Mouse (Mus musculus) lung, embryonic 14.5 days (tissue): Measurements from ENCODE around the gene Shank1. TPM values are rescaled to one million over a fixed set of nuclear protein-coding genes. Genes with fewer than 3 reads are reported as not detected.

Source experiments
- ATAC-seq: fragments of 200-750 bp; cut with Nextera tagmentation; 2 replicates; pipeline ENCODE4 v1.8.0; 2017; ENCODE audit warnings: mild to moderate bottlenecking, moderate TSS enrichment, moderate library complexity; ENCODE audit not compliant: insufficient read depth
- DNase-seq: peaks from one replicate; pipeline ENCODE4 v3.0.0-alpha.2; 2015
- H3K27ac ChIP-seq: fragments of 300-500 bp; sonication (generic); 2 replicates; pipeline ENCODE4 v1.5.1; 2014; ENCODE audit warnings: low read depth, mild to moderate bottlenecking, moderate library complexity
- H3K27me3 ChIP-seq: fragments of 300-500 bp; sonication (generic); 2 replicates; pipeline ENCODE4 v1.6.1; 2014; ENCODE audit warnings: low read length, control low read depth; ENCODE audit not compliant: insufficient read depth
- H3K36me3 ChIP-seq: fragments of 300-500 bp; sonication (generic); 2 replicates; pipeline ENCODE4 v1.6.1; 2014; ENCODE audit warnings: control low read depth; ENCODE audit not compliant: insufficient read depth
- H3K4me1 ChIP-seq: fragments of 300-500 bp; sonication (generic); 2 replicates; pipeline ENCODE4 v1.6.1; 2014; ENCODE audit warnings: antibody characterized with exemption, control low read depth; ENCODE audit not compliant: insufficient read depth
- H3K4me2 ChIP-seq: fragments of 300-500 bp; sonication (generic); 2 replicates; pipeline ENCODE4 v1.6.1; 2014; ENCODE audit warnings: mild to moderate bottlenecking
- H3K4me3 ChIP-seq: fragments of 300-500 bp; sonication (generic); 2 replicates; pipeline ENCODE4 v1.5.1; 2014; ENCODE audit warnings: low read depth, low read length
- H3K9ac ChIP-seq: fragments of 300-500 bp; sonication (generic); 2 replicates; pipeline ENCODE4 v1.6.1; 2014
- H3K9me3 ChIP-seq: fragments of 300-500 bp; sonication (generic); 2 replicates; pipeline ENCODE4 v1.6.1; 2016; ENCODE audit warnings: low read depth, low read length, control low read depth
- CTCF ChIP-seq: IDR thresholded peaks from 2 replicates; pipeline ENCODE4 v1.5.1; 2016; ENCODE audit warnings: antibody characterized with exemption, low read depth
- WGBS: fragments of 180-500 bp; shearing (Covaris S2); extraction: QIAGEN DNeasy Blood & Tissue Kit; methylation state at CpG from one replicate; pipeline ENCODE4 v1.1.7; 2014; 5-methylcytosine and 5-hydroxymethylcytosine counted together
- polyA plus RNA-seq: library from polyadenylated mRNA; unstranded; fragments of >200 nt; fragmentation: Nextera tagmentation; extraction: Ambion mirVana; gene quantifications from 2 replicates; pipeline ENCODE4 v1.2.1, GENCODE M21; 2014

Shank1 gene
- polyA plus RNA-seq, 1 experiment from 2014 or later = 1.6 TPM

DNA sequence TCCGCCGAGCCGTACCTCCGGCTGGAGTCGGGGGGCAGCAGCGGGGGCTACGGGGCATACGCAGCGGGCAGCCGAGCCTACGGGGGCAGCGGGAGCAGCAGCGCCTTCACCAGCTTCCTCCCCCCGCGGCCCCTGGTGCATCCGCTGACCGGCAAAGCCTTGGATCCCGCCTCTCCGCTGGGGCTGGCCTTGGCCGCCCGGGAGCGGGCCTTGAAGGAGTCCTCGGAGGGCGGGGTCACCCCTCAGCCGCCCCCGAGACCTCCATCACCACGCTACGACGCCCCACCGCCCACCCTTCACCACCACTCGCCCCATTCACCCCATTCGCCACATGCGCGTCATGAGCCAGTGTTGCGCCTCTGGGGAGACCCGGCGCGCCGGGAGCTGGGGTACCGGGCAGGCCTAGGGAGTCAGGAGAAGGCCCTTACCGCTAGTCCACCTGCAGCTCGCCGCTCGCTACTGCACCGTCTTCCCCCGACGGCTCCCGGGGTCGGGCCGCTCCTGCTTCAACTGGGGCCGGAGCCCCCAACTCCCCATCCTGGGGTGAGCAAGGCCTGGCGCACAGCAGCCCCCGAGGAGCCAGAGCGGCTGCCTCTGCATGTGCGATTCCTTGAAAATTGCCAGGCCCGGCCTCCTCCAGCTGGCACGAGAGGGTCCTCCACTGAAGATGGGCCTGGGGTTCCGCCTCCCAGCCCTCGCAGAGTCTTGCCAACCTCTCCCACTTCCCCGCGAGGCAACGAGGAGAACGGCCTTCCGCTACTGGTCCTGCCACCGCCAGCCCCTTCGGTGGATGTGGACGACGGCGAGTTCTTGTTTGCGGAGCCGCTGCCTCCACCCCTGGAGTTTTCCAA lies 42.9 kb downstream of the Shank1 start:
- TF ChIP-seq CTCF = no peak
- Histone ChIP-seq H3K9me3 (no peaks in the 10 kb centered on the region), H3K9ac (no peak overlapping the region), H3K4me2 (peak overlapping the region; percentile 38), H3K36me3 (no peaks in the 10 kb centered on the region), H3K27ac (no peak overlapping the region), H3K4me1 (peaks cover 7% of the 10 kb centered on the region), H3K4me3 (peak overlapping the region; percentile 7; the same call in 1 of the 2 replicates), H3K27me3 (peaks cover 76% of the 10 kb centered on the region)
- WGBS = 2% methylated on average over 71 of the region's 71 CpGs
- ATAC-seq = no peak
- DNase-seq = no peak

DNA sequence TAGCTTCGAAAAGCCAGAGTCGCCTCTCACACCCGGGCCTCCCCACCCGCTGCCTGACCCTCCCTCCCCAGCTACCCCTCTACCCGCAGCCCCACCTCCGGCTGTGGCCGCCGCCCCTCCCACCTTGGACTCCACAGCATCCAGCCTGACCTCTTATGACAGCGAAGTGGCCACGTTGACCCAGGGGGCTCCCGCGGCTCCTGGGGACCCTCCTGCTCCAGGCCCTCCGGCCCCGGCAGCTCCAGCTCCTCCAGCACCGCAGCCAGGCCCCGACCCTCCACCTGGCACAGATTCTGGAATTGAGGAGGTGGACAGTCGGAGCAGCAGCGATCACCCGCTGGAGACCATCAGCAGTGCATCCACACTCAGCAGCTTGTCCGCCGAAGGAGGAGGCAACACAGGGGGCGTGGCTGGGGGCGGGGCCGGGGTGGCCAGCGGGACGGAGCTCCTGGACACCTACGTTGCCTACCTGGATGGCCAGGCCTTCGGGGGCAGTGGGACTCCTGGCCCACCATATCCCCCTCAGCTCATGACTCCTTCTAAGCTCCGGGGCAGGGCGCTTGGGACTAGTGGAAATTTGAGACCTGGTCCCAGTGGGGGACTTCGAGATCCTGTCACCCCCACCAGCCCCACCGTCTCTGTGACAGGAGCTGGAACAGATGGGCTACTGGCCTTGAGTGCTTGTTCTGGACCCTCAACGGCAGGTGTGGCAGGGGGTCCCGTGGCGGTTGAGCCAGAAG lies 43.7 kb downstream of the Shank1 start:
- H3K27me3 ChIP-seq = peaks cover 80% of the 10 kb centered on the region
- H3K27ac ChIP-seq = no peak overlapping the region
- ATAC-seq (no peak), DNase-seq (no peak)
- under 1% methylated on average over 34 of the region's 35 CpGs for WGBS
- TF ChIP-seq CTCF = no peak
- no peaks in the 10 kb centered on the region for H3K36me3 ChIP-seq
- H3K4me3 ChIP-seq = peak overlapping the region; percentile 7; the same call in 1 of the 2 replicates
- H3K9me3 ChIP-seq = no peaks in the 10 kb centered on the region
- H3K4me2 ChIP-seq = peak overlapping the region; percentile 38
- H3K9ac ChIP-seq = no peak overlapping the region
- peaks cover 7% of the 10 kb centered on the region for H3K4me1 ChIP-seq

DNA sequence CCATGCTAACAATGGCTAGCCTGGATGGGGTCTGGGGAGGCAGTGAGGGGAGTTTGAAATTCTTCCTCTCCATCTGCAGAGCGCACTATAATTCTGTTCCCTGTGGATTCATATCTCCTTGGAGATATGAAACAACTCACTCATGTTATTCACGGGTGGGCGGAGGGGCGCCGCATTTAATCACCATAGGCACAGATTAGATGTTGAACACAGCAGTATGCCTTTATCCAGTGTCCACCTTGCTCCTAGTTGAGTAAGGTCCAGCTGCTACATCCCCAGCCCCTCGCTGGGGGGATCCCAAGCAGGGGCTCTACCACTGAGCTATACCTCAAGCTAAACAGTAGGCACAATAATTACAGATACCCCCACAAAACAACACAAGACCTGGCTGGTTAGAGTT lies 45.4 kb downstream of the Shank1 start:
- peaks cover 12% of the 10 kb centered on the region for H3K4me1 ChIP-seq
- no peak for DNase-seq

DNA sequence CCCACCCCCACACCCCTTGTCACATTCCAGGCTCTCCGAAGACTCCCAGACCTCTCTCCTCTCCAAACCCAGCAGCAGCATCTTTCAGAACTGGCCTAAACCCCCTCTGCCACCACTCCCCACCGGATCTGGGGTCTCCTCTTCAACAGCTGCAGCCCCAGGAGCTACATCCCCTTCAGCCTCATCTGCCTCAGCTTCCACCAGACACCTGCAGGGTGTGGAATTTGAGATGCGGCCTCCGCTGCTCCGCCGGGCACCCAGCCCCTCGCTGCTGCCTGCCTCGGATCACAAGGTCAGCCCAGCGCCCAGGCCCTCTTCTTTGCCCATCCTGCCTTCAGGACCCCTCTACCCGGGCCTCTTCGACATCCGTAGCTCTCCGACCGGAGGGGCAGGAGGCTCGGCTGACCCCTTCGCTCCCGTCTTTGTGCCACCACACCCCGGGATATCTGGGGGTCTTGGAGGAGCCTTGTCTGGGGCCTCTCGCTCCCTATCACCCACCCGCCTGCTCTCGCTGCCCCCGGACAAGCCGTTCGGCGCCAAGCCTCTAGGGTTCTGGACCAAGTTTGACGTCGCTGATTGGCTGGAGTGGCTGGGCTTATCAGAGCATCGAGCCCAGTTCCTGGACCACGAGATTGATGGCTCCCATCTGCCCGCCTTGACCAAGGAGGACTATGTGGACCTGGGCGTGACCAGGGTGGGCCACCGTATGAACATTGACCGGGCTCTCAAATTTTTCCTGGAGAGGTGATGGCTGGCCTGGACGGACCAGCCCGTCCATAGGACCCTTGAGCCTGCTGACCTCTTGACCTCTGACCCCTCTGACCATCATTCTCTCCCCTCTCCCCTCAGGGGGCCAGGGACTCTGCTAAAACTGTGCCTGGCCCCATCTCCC lies 46.8 kb downstream of the Shank1 start:
- peak overlapping the region; percentile 51 for H3K4me2 ChIP-seq
- no peaks in the 10 kb centered on the region for H3K9me3 ChIP-seq
- H3K27ac ChIP-seq = no peak overlapping the region
- peak overlapping the region; percentile 21 for H3K4me3 ChIP-seq
- DNase-seq (no peak), ATAC-seq (no peak)
- peaks cover 14% of the 10 kb centered on the region for H3K4me1 ChIP-seq
- H3K27me3 ChIP-seq = peaks cover 85% of the 10 kb centered on the region
- peak overlapping the region; percentile 26; the same call in 1 of the 2 replicates for H3K9ac ChIP-seq
- no peak for TF ChIP-seq CTCF
- WGBS = 2% methylated on average over 35 of the region's 35 CpGs
- no peaks in the 10 kb centered on the region for H3K36me3 ChIP-seq

More for the DNA sequence above, 45.4 kb downstream of the Shank1 start:
- H3K36me3 ChIP-seq = no peaks in the 10 kb centered on the region
- H3K4me3 ChIP-seq = no peak overlapping the region
- peaks cover 84% of the 10 kb centered on the region for H3K27me3 ChIP-seq
- H3K27ac ChIP-seq = no peak overlapping the region
- ATAC-seq = no peak
- 73% methylated on average over 6 of the region's 6 CpGs for WGBS
- no peaks in the 10 kb centered on the region for H3K9me3 ChIP-seq
- H3K9ac ChIP-seq = no peak overlapping the region
- no peak for TF ChIP-seq CTCF
- no peak overlapping the region for H3K4me2 ChIP-seq

DNA sequence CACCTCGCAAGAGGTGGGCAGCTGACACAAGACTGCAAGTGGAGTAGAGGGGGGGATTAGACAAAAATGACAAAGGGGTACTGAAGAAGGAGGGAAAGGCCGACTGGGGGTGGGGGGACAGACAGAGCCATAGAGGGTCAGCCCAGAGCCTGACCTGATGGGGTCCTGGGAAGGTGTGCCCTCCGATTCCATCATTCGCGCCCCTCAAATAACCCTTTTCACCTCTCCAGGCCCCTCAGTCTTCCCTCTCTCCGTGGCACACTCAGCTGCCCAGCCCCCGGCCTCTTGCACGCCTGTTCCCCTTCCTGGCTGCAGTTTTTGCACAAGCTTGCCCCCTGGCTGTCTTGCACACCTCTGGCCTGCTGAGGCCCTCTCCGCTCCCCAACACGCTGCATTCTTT lies 47.5 kb downstream of the Shank1 start:
- Histone ChIP-seq H3K9me3 (no peaks in the 10 kb centered on the region), H3K4me2 (peak overlapping the region; percentile 51), H3K9ac (no peak overlapping the region), H3K4me3 (no peak overlapping the region), H3K27me3 (peaks cover 78% of the 10 kb centered on the region), H3K27ac (no peak overlapping the region), H3K4me1 (peaks cover 14% of the 10 kb centered on the region), H3K36me3 (no peaks in the 10 kb centered on the region)
- 12% methylated on average over 10 of the region's 10 CpGs for WGBS
- no peak for DNase-seq
- TF ChIP-seq CTCF = peak; percentile 32; the same call in 1 of the 2 replicates
- no peak for ATAC-seq

DNA sequence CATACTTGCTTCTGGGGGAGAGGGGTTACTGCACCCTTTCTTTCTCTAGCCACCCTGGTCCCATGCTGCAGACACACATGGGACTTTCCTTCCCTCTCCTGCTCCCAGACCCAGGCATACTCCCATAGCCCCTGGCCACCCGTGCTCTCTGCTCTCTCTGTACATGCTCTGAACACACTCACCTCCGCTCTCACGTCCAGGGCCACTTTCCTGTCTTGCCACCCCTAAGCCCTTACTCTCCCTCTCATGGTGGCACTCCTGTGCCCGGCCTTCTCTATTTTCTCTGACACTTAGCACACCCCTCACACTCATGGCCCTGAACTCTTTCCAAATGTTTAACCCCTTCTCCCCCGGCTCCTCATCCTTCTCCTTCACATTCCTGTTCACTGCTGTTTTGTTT lies 48.0 kb downstream of the Shank1 start:
- H3K36me3 ChIP-seq = no peaks in the 10 kb centered on the region
- H3K27ac ChIP-seq = no peak overlapping the region
- ATAC-seq (no peak), DNase-seq (peak; percentile 34)
- H3K9ac ChIP-seq = no peak overlapping the region
- no peak overlapping the region for H3K4me3 ChIP-seq
- 14% methylated on average over 5 of the region's 5 CpGs for WGBS
- peak overlapping the region; percentile 51 for H3K4me2 ChIP-seq
- TF ChIP-seq CTCF = no peak
- peaks cover 14% of the 10 kb centered on the region for H3K4me1 ChIP-seq
- peaks cover 73% of the 10 kb centered on the region for H3K27me3 ChIP-seq
- H3K9me3 ChIP-seq = no peaks in the 10 kb centered on the region
